Mouse (Mus musculus) stomach, postnatal 0 days (tissue): ENCODE measurements around the gene Apobr.

Experiments
- CTCF ChIP-seq: IDR thresholded peaks from 2 replicates; pipeline ENCODE4 v1.5.1; 2016; ENCODE audit warnings: antibody characterized with exemption, low read depth, mild to moderate bottlenecking, moderate library complexity
- EP300 ChIP-seq: optimal IDR thresholded peaks from 2 replicates; pipeline ENCODE3; 2016; ENCODE audit warnings: antibody characterized with exemption

- TF ChIP-seq CTCF (no peak), EP300 (no peak)
These were observed 32.0 kb downstream of the Apobr start for GRCm38 (mm10) chr7:126616707-126617106.
